Mouse (Mus musculus) heart, embryonic 16.5 days (tissue): ENCODE data around the gene Morn2. TPM values are rescaled to one million over a fixed set of nuclear protein-coding genes. Genes with fewer than 3 reads are reported as not detected.

Source experiments
- ATAC-seq: fragments of 200-750 bp; cut with Nextera tagmentation; replicated peaks from 2 replicates; pipeline ENCODE4 v1.8.0; 2017; ENCODE audit warnings: moderate number of reproducible peaks; ENCODE audit not compliant: insufficient read depth, low FRiP score; ENCODE audit errors: extremely low read depth
- H3K27ac ChIP-seq: fragments of 300-500 bp; sonication (generic); 2 replicates; pipeline ENCODE4 v1.5.1; 2014; ENCODE audit warnings: mild to moderate bottlenecking, low read length, control low read depth, moderate library complexity
- H3K27me3 ChIP-seq: fragments of 300-500 bp; sonication (generic); 2 replicates; pipeline ENCODE4 v1.6.1; 2014; ENCODE audit warnings: low read length, mixed read lengths; ENCODE audit not compliant: control insufficient read depth, insufficient read depth
- H3K36me3 ChIP-seq: fragments of 300-500 bp; sonication (generic); 2 replicates; pipeline ENCODE4 v1.6.1; 2014; ENCODE audit not compliant: control insufficient read depth, insufficient read depth
- H3K4me1 ChIP-seq: fragments of 300-500 bp; sonication (generic); 2 replicates; pipeline ENCODE4 v1.6.1; 2014; ENCODE audit warnings: low read length, mixed read lengths; ENCODE audit not compliant: control insufficient read depth, insufficient read depth
- H3K4me2 ChIP-seq: fragments of 300-500 bp; sonication (generic); 2 replicates; pipeline ENCODE4 v1.6.1; 2014; ENCODE audit warnings: low read depth, mild to moderate bottlenecking, control low read depth, low read length
- H3K4me3 ChIP-seq: fragments of 300-500 bp; sonication (generic); 2 replicates; pipeline ENCODE4 v1.5.1; 2014; ENCODE audit warnings: mild to moderate bottlenecking, control low read depth, low read length
- H3K9ac ChIP-seq: fragments of 300-500 bp; sonication (generic); 2 replicates; pipeline ENCODE4 v1.6.1; 2014; ENCODE audit warnings: low read length, control low read depth
- H3K9me3 ChIP-seq: fragments of 300-500 bp; sonication (generic); replicated peaks from 2 replicates; pipeline ENCODE4 v1.6.1; 2016; ENCODE audit warnings: low read length; ENCODE audit not compliant: control insufficient read depth
- WGBS: fragments of 180-500 bp; shearing (Covaris S2); extraction: QIAGEN DNeasy Blood & Tissue Kit; methylation state at CpG from one replicate; pipeline ENCODE4 v1.1.7; 2014; 5-methylcytosine and 5-hydroxymethylcytosine counted together
- polyA plus RNA-seq: library from polyadenylated mRNA; unstranded; fragments of >200 nt; fragmentation: Nextera tagmentation; extraction: Ambion mirVana; gene quantifications from 2 replicates; pipeline ENCODE4 v1.2.1, GENCODE M21; 2015

Morn2 gene
- polyA plus RNA-seq, 1 experiment from 2014 or later: 25.7 TPM

- no peak for ATAC-seq
- H3K9ac ChIP-seq: no peak overlapping the region
- peaks cover 33% of the 10 kb centered on the region for H3K36me3 ChIP-seq
- no peak overlapping the region for H3K4me3 ChIP-seq
- no peaks in the 10 kb centered on the region for H3K27me3 ChIP-seq
- H3K4me2 ChIP-seq: no peak overlapping the region
- WGBS: 65% methylated on average over 4 of the region's 4 CpGs
- no peaks in the 10 kb centered on the region for H3K9me3 ChIP-seq
- no peaks in the 10 kb centered on the region for H3K4me1 ChIP-seq
- H3K27ac ChIP-seq: no peak overlapping the region
Measured at GRCm38 (mm10) chr17:80278255-80278654, 11.7 kb upstream of the Morn2 start.

- WGBS: 91% methylated on average over 8 of the region's 8 CpGs
- H3K36me3 ChIP-seq: peaks cover 28% of the 10 kb centered on the region
- H3K27ac ChIP-seq: no peak overlapping the region
- H3K4me1 ChIP-seq: no peaks in the 10 kb centered on the region
- no peak overlapping the region for H3K9ac ChIP-seq
- H3K4me2 ChIP-seq: no peak overlapping the region
- H3K27me3 ChIP-seq: no peaks in the 10 kb centered on the region
- no peak overlapping the region for H3K4me3 ChIP-seq
- ATAC-seq: no peak
- H3K9me3 ChIP-seq: no peaks in the 10 kb centered on the region
Measured at GRCm38 (mm10) chr17:80279340-80280070, 10.5 kb upstream of the Morn2 start.

GRCm38 (mm10) chr17:80284446-80284845 lies 5.6 kb upstream of the Morn2 start:
- no peak overlapping the region for H3K9ac ChIP-seq
- peaks cover 8% of the 10 kb centered on the region; the same call in 1 of the 2 replicates for H3K4me1 ChIP-seq
- no peak overlapping the region for H3K4me2 ChIP-seq
- H3K27ac ChIP-seq: peak overlapping the region; percentile 42; the same call in 1 of the 2 replicates
- no peaks in the 10 kb centered on the region for H3K27me3 ChIP-seq
- peaks cover 3% of the 10 kb centered on the region; the same call in 1 of the 2 replicates for H3K36me3 ChIP-seq
- no peak overlapping the region for H3K4me3 ChIP-seq
- WGBS: 59% methylated on average over 4 of the region's 4 CpGs
- no peaks in the 10 kb centered on the region for H3K9me3 ChIP-seq
- ATAC-seq: peak; percentile 45; the same call in 1 of the 2 replicates

GRCm38 (mm10) chr17:80288012-80288411 lies 2.0 kb upstream of the Morn2 start:
- no peak overlapping the region for H3K27ac ChIP-seq
- WGBS: 79% methylated on average over 6 of the region's 6 CpGs
- H3K4me1 ChIP-seq: peaks cover 8% of the 10 kb centered on the region; the same call in 1 of the 2 replicates
- H3K4me2 ChIP-seq: no peak overlapping the region
- H3K9me3 ChIP-seq: no peaks in the 10 kb centered on the region
- H3K27me3 ChIP-seq: no peaks in the 10 kb centered on the region
- no peak overlapping the region for H3K9ac ChIP-seq
- no peak overlapping the region for H3K4me3 ChIP-seq
- H3K36me3 ChIP-seq: no peaks in the 10 kb centered on the region
- no peak for ATAC-seq

- Histone ChIP-seq H3K27me3 (no peaks in the 10 kb centered on the region), H3K9ac (peak overlapping the region; percentile 96), H3K4me1 (peaks cover 8% of the 10 kb centered on the region; the same call in 1 of the 2 replicates), H3K9me3 (no peaks in the 10 kb centered on the region), H3K36me3 (no peaks in the 10 kb centered on the region), H3K4me3 (peak overlapping the region; percentile 100), H3K27ac (peak overlapping the region; percentile 82), H3K4me2 (peak overlapping the region; percentile 78)
- ATAC-seq: no peak
- WGBS: 1% methylated on average over 30 of the region's 30 CpGs
Measured at GRCm38 (mm10) chr17:80289280-80290073, 526 bp upstream of the Morn2 start.

- no peaks in the 10 kb centered on the region for H3K36me3 ChIP-seq
- no peak for ATAC-seq
- WGBS: 11% methylated on average over 2 of the region's 2 CpGs
- H3K4me3 ChIP-seq: no peak overlapping the region
- H3K4me2 ChIP-seq: no peak overlapping the region
- H3K27ac ChIP-seq: no peak overlapping the region
- peaks cover 8% of the 10 kb centered on the region; the same call in 1 of the 2 replicates for H3K4me1 ChIP-seq
- no peak overlapping the region for H3K9ac ChIP-seq
- H3K27me3 ChIP-seq: no peaks in the 10 kb centered on the region
- no peaks in the 10 kb centered on the region for H3K9me3 ChIP-seq
Measured at GRCm38 (mm10) chr17:80291148-80291547, 1.1 kb downstream of the Morn2 start.

- H3K9ac ChIP-seq: no peak overlapping the region
- no peak for ATAC-seq
- H3K4me1 ChIP-seq: no peaks in the 10 kb centered on the region
- H3K27ac ChIP-seq: no peak overlapping the region
- H3K4me3 ChIP-seq: no peak overlapping the region
- H3K27me3 ChIP-seq: no peaks in the 10 kb centered on the region
- H3K9me3 ChIP-seq: no peaks in the 10 kb centered on the region
- no peak overlapping the region for H3K4me2 ChIP-seq
- WGBS: 82% methylated on average over 5 of the region's 5 CpGs
- H3K36me3 ChIP-seq: no peaks in the 10 kb centered on the region
Measured at GRCm38 (mm10) chr17:80295258-80295657, 5.3 kb downstream of the Morn2 start.

- Histone ChIP-seq H3K27ac (no peak overlapping the region), H3K36me3 (no peaks in the 10 kb centered on the region), H3K27me3 (no peaks in the 10 kb centered on the region), H3K4me1 (no peaks in the 10 kb centered on the region), H3K4me2 (no peak overlapping the region), H3K4me3 (no peak overlapping the region), H3K9ac (no peak overlapping the region), H3K9me3 (no peaks in the 10 kb centered on the region)
- WGBS: 81% methylated on average over 5 of the region's 5 CpGs
- ATAC-seq: no peak
Measured at GRCm38 (mm10) chr17:80298844-80299243, 8.8 kb downstream of the Morn2 start.

GRCm38 (mm10) chr17:80307251-80307650 lies 17.2 kb downstream of the Morn2 start, which contains the start of gene Arhgef33:
Gene Arhgef33, plus strand, starts transcription at chr17:80307407.
- Histone ChIP-seq H3K4me2 (no peak within 1 kb of the TSS), H3K4me1 (no peaks in the 10 kb centered on the region), H3K27me3 (no peaks in the 10 kb centered on the region), H3K36me3 (no peaks in the 10 kb centered on the region), H3K27ac (no peak within 1 kb of the TSS), H3K9me3 (no peaks in the 10 kb centered on the region), H3K4me3 (no peak within 1 kb of the TSS), H3K9ac (no peak within 1 kb of the TSS)
- WGBS: 76% methylated on average over 1 of the region's 1 CpGs
- no peak for ATAC-seq
